Mouse (Mus musculus) G1E (cell line): ENCODE results near the gene Atp23.

ENCODE experiments used
- CTCF ChIP-seq: IDR thresholded peaks from 2 replicates; pipeline ENCODE4 v1.5.1; 2012; ENCODE audit warnings: low read depth, low read length, inconsistent platforms, mixed read lengths
- GATA1 ChIP-seq: IDR thresholded peaks from 2 replicates; pipeline ENCODE4 v1.6.1; 2012; ENCODE audit warnings: borderline replicate concordance, low read length, inconsistent platforms, mixed read lengths
- GATA2 ChIP-seq: IDR thresholded peaks from 2 replicates; pipeline ENCODE4 v1.6.1; 2012; ENCODE audit warnings: low read depth, low read length, inconsistent platforms, borderline replicate concordance
- POLR2AphosphoS5 ChIP-seq: IDR thresholded peaks from 2 replicates; pipeline ENCODE4 v1.6.1; 2012; ENCODE audit warnings: low read depth, low read length, inconsistent platforms; ENCODE audit not compliant: insufficient replicate concordance

DNA sequence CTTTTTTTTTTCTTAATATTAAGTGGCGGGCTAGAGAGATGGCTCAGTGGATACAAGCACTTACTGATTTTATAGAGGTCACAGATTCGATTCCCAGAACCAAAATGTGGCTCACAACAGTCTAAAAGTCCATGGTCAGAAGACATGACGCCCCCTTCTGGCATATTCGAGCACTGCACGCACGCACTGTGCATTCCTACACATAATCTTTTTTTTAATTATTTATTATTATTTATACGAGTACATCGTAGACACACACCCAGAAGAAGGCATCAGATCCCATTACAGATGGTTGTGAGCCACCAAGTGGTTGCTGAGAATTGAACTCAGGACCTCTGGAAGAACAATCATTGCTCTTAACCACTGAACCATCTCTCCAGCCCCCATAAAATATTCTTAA lies 3.9 kb upstream of the Atp23 start:
- TF ChIP-seq CTCF (no peak), GATA2 (no peak), GATA1 (no peak), POLR2AphosphoS5 (no peak)
